Mouse (Mus musculus) bone marrow, adult 2 months (tissue): ENCODE measurements around the gene 1700008O03Rik. TPM values are rescaled to one million over a fixed set of nuclear protein-coding genes. Genes with fewer than 3 reads are reported as not detected.

Experiments used
- H3K27ac ChIP-seq: fragments of 200-500 bp; 2 replicates; pipeline ENCODE4 v1.5.1; 2012; ENCODE audit warnings: low read depth, mild to moderate bottlenecking, control low read depth, inconsistent platforms, low read length; ENCODE audit not compliant: control insufficient read depth, poor library complexity, insufficient read depth
- H3K4me1 ChIP-seq: fragments of 200-500 bp; 2 replicates; pipeline ENCODE4 v1.6.1; 2011; ENCODE audit warnings: low read length; ENCODE audit not compliant: control insufficient read depth, insufficient read depth
- H3K4me3 ChIP-seq: fragments of 200-500 bp; replicated peaks from 2 replicates; pipeline ENCODE3; 2011; ENCODE audit warnings: mild to moderate bottlenecking, low read depth, low read length, control low read depth; ENCODE audit not compliant: control insufficient read depth
- CTCF ChIP-seq: fragments of 200-500 bp; IDR thresholded peaks from 2 replicates; pipeline ENCODE4 v1.5.1; 2011; ENCODE audit warnings: low read length, control low read depth; ENCODE audit not compliant: control insufficient read depth, insufficient read depth
- POLR2A ChIP-seq: fragments of 200-500 bp; IDR thresholded peaks from 2 replicates; pipeline ENCODE4 v1.6.1; 2011; ENCODE audit warnings: low read depth, mild to moderate bottlenecking, control low read depth, low read length, borderline replicate concordance; ENCODE audit not compliant: control insufficient read depth
- WGBS: fragments of 180-500 bp; shearing (Covaris S2); methylation state at CpG from one replicate; pipeline ENCODE4 v1.1.7; 2018; 5-methylcytosine and 5-hydroxymethylcytosine counted together
- polyA plus RNA-seq: library from polyadenylated mRNA; stranded (reverse); fragments of >200 nt; gene quantifications from 2 replicates; pipeline ENCODE4 v1.2.4, GENCODE M21; 2011; ENCODE audit warnings: low replicate concordance; ENCODE audit not compliant: missing spikeins, insufficient read depth, insufficient read length

Gene 1700008O03Rik
- polyA plus RNA-seq, 1 experiment: not detected

GRCm38 (mm10) chr7:44391831-44392230, 6.2 kb upstream of the 1700008O03Rik start:
- H3K4me1 ChIP-seq: no peaks in the 10 kb centered on the region
- WGBS: 70% methylated on average over 4 of the region's 4 CpGs
- H3K4me3 ChIP-seq: no peak overlapping the region
- TF ChIP-seq CTCF: no peak
- TF ChIP-seq POLR2A: no peak
- H3K27ac ChIP-seq: no peak overlapping the region

GRCm38 (mm10) chr7:44384716-44385059, 932 bp downstream of the 1700008O03Rik start:
- WGBS: under 1% methylated on average over 17 of the region's 17 CpGs
- TF ChIP-seq POLR2A (no peak), CTCF (no peak)

GRCm38 (mm10) chr7:44383980-44384715, 1.5 kb downstream of the 1700008O03Rik start, which contains the start of gene Syt3:
Gene Syt3 (plus strand): TSS chr7:44384102.
- Histone ChIP-seq H3K4me3 (no peak within 1 kb of the TSS), H3K4me1 (no peaks in the 10 kb centered on the region), H3K27ac (no peak within 1 kb of the TSS)
- under 1% methylated on average over 19 of the region's 33 CpGs for WGBS
- TF ChIP-seq POLR2A (no peak), CTCF (no peak)

More at GRCm38 (mm10) chr7:44384716-44385059, 932 bp downstream of the 1700008O03Rik start:
- no peak overlapping the region for H3K27ac ChIP-seq
- H3K4me1 ChIP-seq: no peaks in the 10 kb centered on the region
- no peak overlapping the region for H3K4me3 ChIP-seq

- 70% methylated on average over 12 of the region's 12 CpGs for WGBS
- H3K4me1 ChIP-seq: no peaks in the 10 kb centered on the region
- no peak overlapping the region for H3K4me3 ChIP-seq
- H3K27ac ChIP-seq: no peak overlapping the region
- no peak for TF ChIP-seq POLR2A
- no peak for TF ChIP-seq CTCF
These were observed 3.1 kb downstream of the 1700008O03Rik start for GRCm38 (mm10) chr7:44382541-44382940.

GRCm38 (mm10) chr7:44378290-44378689, 7.3 kb downstream of the 1700008O03Rik start:
- no peak for TF ChIP-seq CTCF
- no peak for TF ChIP-seq POLR2A
- 40% methylated on average over 4 of the region's 4 CpGs for WGBS

GRCm38 (mm10) chr7:44375793-44376192, 9.8 kb downstream of the 1700008O03Rik start:
- Histone ChIP-seq H3K4me1 (peaks cover 1% of the 10 kb centered on the region), H3K27ac (no peak overlapping the region), H3K4me3 (no peak overlapping the region)
- TF ChIP-seq POLR2A: no peak
- TF ChIP-seq CTCF: no peak
- 71% methylated on average over 3 of the region's 3 CpGs for WGBS

More at GRCm38 (mm10) chr7:44378290-44378689, 7.3 kb downstream of the 1700008O03Rik start:
- Histone ChIP-seq H3K4me3 (no peak overlapping the region), H3K27ac (no peak overlapping the region), H3K4me1 (no peaks in the 10 kb centered on the region)

- no peak overlapping the region for H3K4me3 ChIP-seq
- 56% methylated on average over 10 of the region's 10 CpGs for WGBS
- TF ChIP-seq POLR2A: no peak
- no peak overlapping the region for H3K27ac ChIP-seq
- peaks cover 1% of the 10 kb centered on the region for H3K4me1 ChIP-seq
These were observed 10.4 kb downstream of the 1700008O03Rik start for GRCm38 (mm10) chr7:44375207-44375606.

- TF ChIP-seq POLR2A: no peak
- H3K4me3 ChIP-seq: no peak overlapping the region
These were observed 10.9 kb downstream of the 1700008O03Rik start for GRCm38 (mm10) chr7:44374756-44375155.

More at GRCm38 (mm10) chr7:44374756-44375155, 10.9 kb downstream of the 1700008O03Rik start:
- Histone ChIP-seq H3K4me1 (peaks cover 1% of the 10 kb centered on the region), H3K27ac (no peak overlapping the region)
- whole genome bisulfite sequencing: 15% methylated on average over 5 of the region's 5 CpGs
